Mouse (Mus musculus): ENCODE data around the gene Tmem212. TPM values are rescaled to one million over a fixed set of nuclear protein-coding genes. Genes with fewer than 3 reads are reported as not detected.

Tmem212 gene
- polyA plus RNA-seq, 1 experiment from 2014 or later = not detected

DNA sequence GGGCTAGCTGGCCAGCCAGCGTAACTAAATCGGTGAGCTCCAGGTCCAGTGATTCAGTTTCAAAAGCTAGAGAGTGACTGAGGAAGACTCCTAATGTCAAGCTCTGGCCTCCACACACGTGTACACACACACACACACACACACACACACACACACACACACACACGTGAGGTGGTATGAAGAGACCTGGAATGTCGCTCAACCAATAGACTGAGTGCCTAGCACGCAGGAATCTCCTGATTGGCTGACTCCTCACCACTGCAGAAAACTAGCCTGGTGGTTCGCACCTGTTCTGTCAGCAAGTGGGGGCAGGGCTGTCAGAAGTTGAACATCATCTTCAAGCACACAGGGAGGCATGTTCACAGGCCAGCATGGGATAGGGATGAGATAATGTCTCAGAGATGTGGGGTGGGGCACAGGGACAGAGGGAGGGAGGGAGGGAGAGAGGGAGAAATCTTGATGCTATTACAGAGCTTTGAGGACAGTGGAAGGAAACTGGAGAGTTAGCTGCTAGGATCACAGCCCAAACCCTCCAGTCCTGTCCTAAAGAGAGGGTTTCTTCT is 10.6 kb upstream of the Tmem212 start:
- DNase-seq (ENCODE audit: low spot score) (no peak), ATAC-seq (ENCODE audit: insufficient read depth, low FRiP score, low TSS enrichment) (no peak)
- no peak overlapping the region for H3K27ac ChIP-seq (ENCODE audit: low read depth, low read length)
- no peak overlapping the region for H3K4me3 ChIP-seq (ENCODE audit: low read depth, low read length)
- WGBS = 78% methylated on average over 7 of the region's 7 CpGs
- H3K27me3 ChIP-seq (ENCODE audit: control insufficient read depth, insufficient read depth, low read length) = no peaks in the 10 kb centered on the region
- H3K9ac ChIP-seq (ENCODE audit: low read length) = no peak overlapping the region
- H3K36me3 ChIP-seq (ENCODE audit: control insufficient read depth, insufficient read depth, low read length) = no peaks in the 10 kb centered on the region
- no peaks in the 10 kb centered on the region for H3K9me3 ChIP-seq (ENCODE audit: control insufficient read depth, low read length)
- no peaks in the 10 kb centered on the region for H3K4me1 ChIP-seq (ENCODE audit: control insufficient read depth, insufficient read depth, low read length)
- H3K4me2 ChIP-seq (ENCODE audit: low read depth) = no peak overlapping the region

- Histone ChIP-seq H3K36me3 (ENCODE audit: control insufficient read depth, insufficient read depth, low read length) (no peaks in the 10 kb centered on the region), H3K4me3 (ENCODE audit: low read depth, low read length) (no peak overlapping the region), H3K9ac (ENCODE audit: low read length) (no peak overlapping the region), H3K9me3 (ENCODE audit: control insufficient read depth, low read length) (no peaks in the 10 kb centered on the region), H3K27me3 (ENCODE audit: control insufficient read depth, insufficient read depth, low read length) (no peaks in the 10 kb centered on the region), H3K27ac (ENCODE audit: low read depth, low read length) (no peak overlapping the region), H3K4me1 (ENCODE audit: control insufficient read depth, insufficient read depth, low read length) (no peaks in the 10 kb centered on the region), H3K4me2 (ENCODE audit: low read depth) (no peak overlapping the region)
- 69% methylated on average over 13 of the region's 13 CpGs for WGBS
- DNase-seq (ENCODE audit: low spot score) (no peak), ATAC-seq (ENCODE audit: insufficient read depth, low FRiP score, low TSS enrichment) (no peak)
These were observed 8.6 kb upstream of the Tmem212 start for GRCm38 (mm10) chr3:27904659-27905330.

DNA sequence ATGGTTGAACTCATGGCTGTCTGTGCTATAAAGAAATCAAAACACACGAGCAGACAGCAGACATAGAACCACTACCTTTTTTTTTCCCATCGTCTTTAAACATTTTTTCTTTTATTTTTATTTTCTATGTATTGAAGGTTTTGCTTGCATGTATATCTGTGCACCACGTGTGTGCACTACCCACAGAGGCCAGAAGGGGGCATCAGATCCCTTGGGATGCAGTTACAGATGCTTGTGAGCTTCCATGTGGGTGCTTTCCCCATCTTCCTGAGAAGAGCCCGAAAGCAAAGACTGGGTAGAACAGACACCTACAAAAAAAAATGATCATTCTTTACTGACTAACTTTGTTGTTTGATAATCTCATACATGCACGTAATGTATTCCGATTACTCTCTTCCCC is 5.7 kb upstream of the Tmem212 start:
- H3K9ac ChIP-seq (ENCODE audit: low read length) = no peak overlapping the region
- no peak overlapping the region for H3K4me3 ChIP-seq (ENCODE audit: low read depth, low read length)
- no peak for DNase-seq (ENCODE audit: low spot score)
- ATAC-seq (ENCODE audit: insufficient read depth, low FRiP score, low TSS enrichment) = no peak
- no peaks in the 10 kb centered on the region for H3K36me3 ChIP-seq (ENCODE audit: control insufficient read depth, insufficient read depth, low read length)
- no peaks in the 10 kb centered on the region for H3K9me3 ChIP-seq (ENCODE audit: control insufficient read depth, low read length)
- H3K4me2 ChIP-seq (ENCODE audit: low read depth) = no peak overlapping the region
- 92% methylated on average over 6 of the region's 6 CpGs for WGBS
- no peaks in the 10 kb centered on the region for H3K27me3 ChIP-seq (ENCODE audit: control insufficient read depth, insufficient read depth, low read length)
- no peak overlapping the region for H3K27ac ChIP-seq (ENCODE audit: low read depth, low read length)
- no peaks in the 10 kb centered on the region for H3K4me1 ChIP-seq (ENCODE audit: control insufficient read depth, insufficient read depth, low read length)

DNA sequence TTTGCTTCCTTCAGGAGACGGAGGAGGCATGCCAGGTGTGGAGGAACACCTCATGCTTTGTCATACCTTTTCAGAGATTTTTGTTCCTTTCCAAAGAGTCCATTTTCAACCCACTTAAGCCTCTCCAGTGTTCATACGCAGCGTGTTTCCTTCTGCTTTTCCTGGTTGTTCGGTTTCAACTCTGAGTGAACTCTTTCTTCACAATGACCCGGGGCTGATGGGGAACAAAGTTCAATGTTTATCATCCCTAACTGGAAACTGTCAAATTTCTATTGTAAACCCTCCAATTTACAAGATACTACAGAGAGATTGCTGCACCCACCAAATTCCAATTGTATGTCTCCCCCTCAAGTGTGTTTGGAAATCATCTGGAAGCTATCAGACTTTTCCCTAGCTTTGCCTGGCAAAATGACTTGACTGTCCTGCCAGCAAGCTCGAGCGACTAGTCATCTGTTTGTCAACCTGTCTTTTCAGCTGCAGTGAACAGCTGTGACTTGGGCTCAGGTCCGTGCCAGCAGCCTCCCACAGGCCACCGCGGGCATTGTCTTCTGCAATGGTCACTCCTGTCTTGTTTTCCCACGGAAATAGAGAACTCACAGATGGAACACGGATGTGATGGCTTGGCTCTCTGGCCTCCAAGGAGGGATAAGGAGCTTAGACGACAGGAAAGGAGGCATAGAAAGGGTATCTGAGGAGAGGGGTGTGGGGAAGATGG is 3.0 kb upstream of the Tmem212 start:
- H3K27ac ChIP-seq (ENCODE audit: low read depth, low read length) = no peak overlapping the region
- ATAC-seq (ENCODE audit: insufficient read depth, low FRiP score, low TSS enrichment) = no peak
- no peak for DNase-seq (ENCODE audit: low spot score)
- H3K9me3 ChIP-seq (ENCODE audit: control insufficient read depth, low read length) = no peaks in the 10 kb centered on the region
- 67% methylated on average over 13 of the region's 13 CpGs for WGBS
- no peaks in the 10 kb centered on the region for H3K27me3 ChIP-seq (ENCODE audit: control insufficient read depth, insufficient read depth, low read length)
- H3K9ac ChIP-seq (ENCODE audit: low read length) = no peak overlapping the region
- H3K4me2 ChIP-seq (ENCODE audit: low read depth) = no peak overlapping the region
- H3K36me3 ChIP-seq (ENCODE audit: control insufficient read depth, insufficient read depth, low read length) = no peaks in the 10 kb centered on the region
- no peak overlapping the region for H3K4me3 ChIP-seq (ENCODE audit: low read depth, low read length)
- H3K4me1 ChIP-seq (ENCODE audit: control insufficient read depth, insufficient read depth, low read length) = no peaks in the 10 kb centered on the region

GRCm38 (mm10) chr3:27898178-27898577 is 2.0 kb upstream of the Tmem212 start:
- ATAC-seq (ENCODE audit: insufficient read depth, low FRiP score, low TSS enrichment) = no peak

GRCm38 (mm10) chr3:27886578-27886977 is 9.6 kb downstream of the Tmem212 start:
- H3K36me3 ChIP-seq (ENCODE audit: control insufficient read depth, insufficient read depth, low read length) = no peaks in the 10 kb centered on the region
- no peak overlapping the region for H3K4me2 ChIP-seq (ENCODE audit: low read depth)
- ATAC-seq (ENCODE audit: insufficient read depth, low FRiP score, low TSS enrichment) = no peak
- no peak overlapping the region for H3K27ac ChIP-seq (ENCODE audit: low read depth, low read length)
- H3K4me1 ChIP-seq (ENCODE audit: control insufficient read depth, insufficient read depth, low read length) = no peaks in the 10 kb centered on the region
- H3K9me3 ChIP-seq (ENCODE audit: control insufficient read depth, low read length) = no peaks in the 10 kb centered on the region
- no peak overlapping the region for H3K4me3 ChIP-seq (ENCODE audit: low read depth, low read length)
- 56% methylated on average over 7 of the region's 7 CpGs for WGBS
- H3K27me3 ChIP-seq (ENCODE audit: control insufficient read depth, insufficient read depth, low read length) = no peaks in the 10 kb centered on the region
- no peak for DNase-seq (ENCODE audit: low spot score)
- H3K9ac ChIP-seq (ENCODE audit: low read length) = no peak overlapping the region

More at GRCm38 (mm10) chr3:27898178-27898577, 2.0 kb upstream of the Tmem212 start:
- 83% methylated on average over 10 of the region's 10 CpGs for WGBS
- Histone ChIP-seq H3K4me2 (ENCODE audit: low read depth) (no peak overlapping the region), H3K4me1 (ENCODE audit: control insufficient read depth, insufficient read depth, low read length) (no peaks in the 10 kb centered on the region), H3K9ac (ENCODE audit: low read length) (no peak overlapping the region), H3K4me3 (ENCODE audit: low read depth, low read length) (no peak overlapping the region), H3K36me3 (ENCODE audit: control insufficient read depth, insufficient read depth, low read length) (no peaks in the 10 kb centered on the region), H3K27ac (ENCODE audit: low read depth, low read length) (no peak overlapping the region), H3K27me3 (ENCODE audit: control insufficient read depth, insufficient read depth, low read length) (no peaks in the 10 kb centered on the region), H3K9me3 (ENCODE audit: control insufficient read depth, low read length) (no peaks in the 10 kb centered on the region)
- DNase-seq (ENCODE audit: low spot score) = no peak

DNA sequence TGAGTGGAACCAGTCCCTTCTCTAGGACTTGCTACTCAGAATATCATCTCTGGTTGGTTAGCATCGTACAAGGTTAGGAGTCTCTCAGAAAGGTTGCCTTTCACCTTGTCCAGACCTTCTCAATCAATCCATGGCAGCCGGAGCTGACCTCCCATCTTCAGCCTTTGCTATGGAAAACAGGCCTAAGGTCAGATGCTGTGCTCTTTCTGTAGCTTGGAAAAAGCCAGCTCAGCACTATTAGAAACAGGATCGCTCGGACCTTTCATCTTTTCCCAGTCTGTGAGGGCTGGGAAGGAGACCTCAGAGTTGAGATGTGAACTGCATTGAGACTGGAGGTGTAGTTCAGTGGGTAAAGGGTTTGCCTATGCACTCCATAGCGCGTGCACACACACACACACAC is 10.6 kb downstream of the Tmem212 start:
- no peak overlapping the region for H3K9ac ChIP-seq (ENCODE audit: low read length)
- H3K4me1 ChIP-seq (ENCODE audit: control insufficient read depth, insufficient read depth, low read length) = no peaks in the 10 kb centered on the region
- no peak overlapping the region for H3K27ac ChIP-seq (ENCODE audit: low read depth, low read length)
- WGBS = 83% methylated on average over 6 of the region's 6 CpGs
- H3K4me2 ChIP-seq (ENCODE audit: low read depth) = no peak overlapping the region
- no peaks in the 10 kb centered on the region for H3K36me3 ChIP-seq (ENCODE audit: control insufficient read depth, insufficient read depth, low read length)
- no peak for ATAC-seq (ENCODE audit: insufficient read depth, low FRiP score, low TSS enrichment)
- DNase-seq (ENCODE audit: low spot score) = no peak
- H3K27me3 ChIP-seq (ENCODE audit: control insufficient read depth, insufficient read depth, low read length) = no peaks in the 10 kb centered on the region
- no peaks in the 10 kb centered on the region for H3K9me3 ChIP-seq (ENCODE audit: control insufficient read depth, low read length)
- H3K4me3 ChIP-seq (ENCODE audit: low read depth, low read length) = no peak overlapping the region

DNA sequence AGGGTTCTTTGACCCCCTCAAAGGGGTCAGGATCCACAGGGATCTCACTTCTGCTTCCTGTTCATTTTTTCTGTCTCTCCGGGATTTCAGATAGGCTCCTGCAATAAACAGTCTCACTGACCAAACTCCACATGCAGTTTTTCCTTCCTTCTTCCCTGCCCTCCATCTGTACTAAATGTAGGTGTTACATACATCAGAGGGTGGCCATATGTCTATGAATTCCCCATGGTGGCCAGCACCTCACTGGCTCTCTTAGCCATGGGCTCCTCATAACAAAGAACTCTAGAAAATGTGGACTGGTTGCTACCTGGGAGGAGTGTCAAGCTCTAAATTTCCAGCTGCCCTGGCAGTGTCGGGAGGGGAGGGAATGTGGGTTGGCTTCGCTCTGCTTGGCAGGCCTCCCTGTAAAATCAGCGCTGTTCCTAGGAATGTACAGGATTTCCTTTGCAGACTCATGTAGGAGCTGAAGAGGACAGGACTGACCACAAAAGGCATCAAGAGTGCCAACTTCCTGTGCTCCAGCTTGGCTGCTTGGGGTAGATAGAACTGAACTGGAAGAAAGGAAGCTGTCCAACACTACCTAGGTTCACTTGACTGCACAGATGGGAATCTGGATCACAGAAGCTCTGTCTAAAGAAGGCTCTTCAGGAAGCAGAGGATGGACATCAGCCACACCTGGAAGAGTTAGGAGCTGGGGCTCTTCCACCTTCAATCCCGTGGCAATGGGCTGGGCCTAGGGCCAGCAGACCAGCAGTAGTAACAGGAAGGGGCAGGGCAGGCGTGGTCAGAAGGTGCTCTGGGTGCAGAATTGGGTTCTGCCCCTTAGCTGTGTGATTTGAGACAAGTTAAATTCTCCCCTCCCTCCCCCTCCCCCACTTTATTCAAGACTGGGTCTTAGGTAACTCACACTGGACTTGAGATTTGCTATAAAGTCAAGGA is 14.0 kb downstream of the Tmem212 start:
- H3K27ac ChIP-seq (ENCODE audit: low read depth, low read length) = no peak overlapping the region
- H3K4me1 ChIP-seq (ENCODE audit: control insufficient read depth, insufficient read depth, low read length) = no peaks in the 10 kb centered on the region
- H3K27me3 ChIP-seq (ENCODE audit: control insufficient read depth, insufficient read depth, low read length) = no peaks in the 10 kb centered on the region
- no peaks in the 10 kb centered on the region for H3K36me3 ChIP-seq (ENCODE audit: control insufficient read depth, insufficient read depth, low read length)
- H3K4me2 ChIP-seq (ENCODE audit: low read depth) = no peak overlapping the region
- no peak overlapping the region for H3K4me3 ChIP-seq (ENCODE audit: low read depth, low read length)
- no peak overlapping the region for H3K9ac ChIP-seq (ENCODE audit: low read length)
- no peaks in the 10 kb centered on the region for H3K9me3 ChIP-seq (ENCODE audit: control insufficient read depth, low read length)
- 84% methylated on average over 6 of the region's 6 CpGs for WGBS
- ATAC-seq (ENCODE audit: insufficient read depth, low FRiP score, low TSS enrichment) (no peak), DNase-seq (ENCODE audit: low spot score) (no peak)

Data from neural tube, embryonic 11.5 days (tissue).